Mouse (Mus musculus) heart, postnatal 0 days (tissue): ENCODE measurements at regions not wholly inside any gene's neighbourhood (a gene's known extent, or its start where the extent isn't known, plus 50 kb on each side); places are given as distances from the start of the nearest gene placed in this dataset.

Experiments
- ATAC-seq: fragments of 200-750 bp; cut with Nextera tagmentation; 2 replicates; pipeline ENCODE4 v1.8.0; 2017; ENCODE audit warnings: low read depth, moderate number of reproducible peaks, moderate library complexity; ENCODE audit not compliant: insufficient read depth
- DNase-seq: peaks from one replicate; pipeline ENCODE4 v3.0.0-alpha.2; 2016; ENCODE audit warnings: low spot score
- H3K27ac ChIP-seq: fragments of 300-500 bp; sonication (generic); 2 replicates; pipeline ENCODE4 v1.5.1; 2014; ENCODE audit warnings: low read depth, mild to moderate bottlenecking
- H3K27me3 ChIP-seq: fragments of 300-500 bp; sonication (generic); 2 replicates; pipeline ENCODE4 v1.6.1; 2014; ENCODE audit warnings: low read length, mixed read lengths; ENCODE audit not compliant: control insufficient read depth, insufficient read depth
- H3K36me3 ChIP-seq: fragments of 300-500 bp; sonication (generic); replicated peaks from 2 replicates; pipeline ENCODE4 v1.6.1; 2014; ENCODE audit warnings: low read length, mixed read lengths; ENCODE audit not compliant: control insufficient read depth, insufficient read depth
- H3K4me1 ChIP-seq: fragments of 300-500 bp; sonication (generic); 2 replicates; pipeline ENCODE4 v1.6.1; 2014; ENCODE audit warnings: antibody characterized with exemption; ENCODE audit not compliant: control insufficient read depth, insufficient read depth
- H3K4me2 ChIP-seq: fragments of 300-500 bp; sonication (generic); 2 replicates; pipeline ENCODE4 v1.6.1; 2014; ENCODE audit warnings: low read depth, mild to moderate bottlenecking, low read length, moderate library complexity
- H3K4me3 ChIP-seq: fragments of 300-500 bp; sonication (generic); 2 replicates; pipeline ENCODE4 v1.5.1; 2014; ENCODE audit warnings: low read depth, low read length
- H3K9ac ChIP-seq: fragments of 300-500 bp; sonication (generic); replicated peaks from 2 replicates; pipeline ENCODE4 v1.6.1; 2014; ENCODE audit warnings: low read depth, low read length, mixed read lengths
- H3K9me3 ChIP-seq: fragments of 300-500 bp; sonication (generic); replicated peaks from 2 replicates; pipeline ENCODE4 v1.6.1; 2016; ENCODE audit warnings: low read length; ENCODE audit not compliant: control insufficient read depth
- CTCF ChIP-seq: IDR thresholded peaks from 2 replicates; pipeline ENCODE4 v1.5.1; 2016; ENCODE audit warnings: antibody characterized with exemption, control low read depth, low read depth
- EP300 ChIP-seq: IDR thresholded peaks from 2 replicates; pipeline ENCODE4 v1.6.1; 2016; ENCODE audit warnings: antibody characterized with exemption, low read depth
- WGBS: fragments of 180-500 bp; shearing (Covaris S2); extraction: QIAGEN DNeasy Blood & Tissue Kit; methylation state at CpG from one replicate; pipeline ENCODE4 v1.1.7; 2014; 5-methylcytosine and 5-hydroxymethylcytosine counted together

DNA sequence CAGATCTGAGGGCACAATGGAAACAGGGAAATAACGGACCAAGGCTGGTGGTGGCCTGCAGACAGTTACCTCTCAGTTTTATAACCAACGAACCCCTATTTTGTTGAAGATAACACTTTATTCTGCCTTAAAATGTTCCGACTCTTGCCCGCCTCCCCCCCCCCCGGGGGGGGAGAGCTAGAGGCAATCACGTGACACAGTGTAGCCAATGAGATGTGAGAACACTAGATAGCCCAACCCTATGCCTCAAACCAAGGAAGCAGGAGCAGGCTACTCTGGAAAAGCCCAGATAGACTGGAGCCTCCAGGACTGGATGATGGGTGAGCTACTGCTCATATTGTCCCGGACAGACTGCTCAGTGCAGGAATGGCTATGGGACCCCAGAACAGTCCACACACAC lies 272.9 kb downstream of the Ptpru start:
- WGBS, result 74% methylated on average over 7 of the region's 7 CpGs
- ATAC-seq, result no peak
- TF ChIP-seq CTCF, result no peak
- TF ChIP-seq EP300, result no peak
- no peaks in the 10 kb centered on the region for H3K4me1 ChIP-seq
- no peak overlapping the region for H3K27ac ChIP-seq
- no peaks in the 10 kb centered on the region for H3K27me3 ChIP-seq
- no peak for DNase-seq
- no peak overlapping the region for H3K4me2 ChIP-seq
- no peaks in the 10 kb centered on the region for H3K36me3 ChIP-seq
- no peaks in the 10 kb centered on the region for H3K9me3 ChIP-seq
- no peak overlapping the region for H3K4me3 ChIP-seq
- H3K9ac ChIP-seq, result no peak overlapping the region

DNA sequence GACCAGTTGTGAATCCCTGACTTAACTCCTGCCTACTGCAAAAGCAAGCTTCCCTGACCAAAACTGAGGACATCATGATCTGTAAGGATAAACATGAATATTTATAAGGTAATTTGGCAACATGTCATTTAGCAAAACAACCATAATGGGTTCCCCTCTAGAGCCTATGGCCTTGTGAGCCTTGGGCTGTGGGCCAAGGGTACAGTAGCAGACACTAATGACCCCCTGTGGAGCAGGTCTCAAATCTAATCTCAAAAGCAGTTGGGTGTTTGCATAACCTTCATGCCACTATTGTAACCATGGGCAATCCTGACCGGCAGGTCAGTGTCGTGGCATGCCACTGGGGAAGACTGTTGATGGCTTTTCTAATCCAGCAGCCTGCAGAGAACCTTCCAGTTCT lies 270.8 kb downstream of the Ptpru start:
- WGBS, result 63% methylated on average over 2 of the region's 2 CpGs

DNA sequence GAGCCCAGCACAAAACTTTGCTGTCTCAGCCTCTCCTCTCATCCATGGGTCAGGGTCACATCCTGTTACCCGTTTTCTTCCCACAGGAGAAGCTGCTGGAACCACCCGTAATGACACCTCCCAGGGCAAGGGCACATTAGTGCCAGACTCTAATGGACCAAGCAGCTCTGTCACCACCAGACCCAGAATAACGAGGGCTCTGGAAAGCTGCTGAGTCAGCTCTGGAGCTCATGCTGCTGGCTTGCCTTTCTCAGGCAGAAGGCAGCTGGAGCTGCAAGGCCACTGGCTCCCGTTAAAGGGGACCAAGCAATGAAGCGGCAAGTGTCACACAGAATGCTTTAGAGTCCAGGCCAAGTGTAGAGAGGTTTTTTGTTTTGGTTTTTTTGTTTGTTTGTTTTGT lies 268.9 kb downstream of the Ptpru start:
- no peak for TF ChIP-seq EP300
- no peak for TF ChIP-seq CTCF
- H3K4me3 ChIP-seq, result no peak overlapping the region
- DNase-seq (no peak), ATAC-seq (no peak)
- H3K4me2 ChIP-seq, result no peak overlapping the region
- no peaks in the 10 kb centered on the region for H3K36me3 ChIP-seq
- H3K9ac ChIP-seq, result no peak overlapping the region
- no peaks in the 10 kb centered on the region for H3K9me3 ChIP-seq
- H3K27me3 ChIP-seq, result no peaks in the 10 kb centered on the region
- WGBS, result 41% methylated on average over 5 of the region's 5 CpGs
- no peaks in the 10 kb centered on the region for H3K4me1 ChIP-seq
- H3K27ac ChIP-seq, result no peak overlapping the region

More for the DNA sequence above, 270.8 kb downstream of the Ptpru start:
- Histone ChIP-seq H3K9ac (no peak overlapping the region), H3K4me3 (no peak overlapping the region), H3K36me3 (no peaks in the 10 kb centered on the region), H3K4me1 (no peaks in the 10 kb centered on the region), H3K27ac (no peak overlapping the region), H3K9me3 (no peaks in the 10 kb centered on the region), H3K4me2 (no peak overlapping the region), H3K27me3 (no peaks in the 10 kb centered on the region)
- no peak for DNase-seq
- ATAC-seq, result no peak
- no peak for TF ChIP-seq CTCF
- TF ChIP-seq EP300, result no peak

DNA sequence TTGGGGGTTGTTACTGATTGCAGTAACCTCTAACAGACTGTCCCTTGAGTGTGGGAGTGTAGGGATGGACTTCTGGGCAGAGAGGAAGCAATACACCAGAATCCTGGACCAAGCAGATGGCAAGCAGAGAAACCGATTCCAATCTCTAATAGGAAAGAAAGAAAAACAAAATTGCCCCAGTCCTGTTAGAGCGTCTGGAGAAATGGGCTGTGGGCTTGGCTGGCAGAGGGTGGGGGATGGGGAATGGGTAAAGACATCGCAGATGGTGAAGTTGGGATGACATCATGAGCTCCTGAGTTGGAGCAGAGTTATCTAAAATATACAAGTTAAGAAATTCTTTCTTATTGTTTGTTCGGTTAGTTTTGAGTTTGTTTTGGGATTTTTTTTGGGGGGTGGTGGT lies 260.5 kb downstream of the Ptpru start:
- WGBS, result 45% methylated on average over 4 of the region's 4 CpGs
- no peak for TF ChIP-seq EP300

DNA sequence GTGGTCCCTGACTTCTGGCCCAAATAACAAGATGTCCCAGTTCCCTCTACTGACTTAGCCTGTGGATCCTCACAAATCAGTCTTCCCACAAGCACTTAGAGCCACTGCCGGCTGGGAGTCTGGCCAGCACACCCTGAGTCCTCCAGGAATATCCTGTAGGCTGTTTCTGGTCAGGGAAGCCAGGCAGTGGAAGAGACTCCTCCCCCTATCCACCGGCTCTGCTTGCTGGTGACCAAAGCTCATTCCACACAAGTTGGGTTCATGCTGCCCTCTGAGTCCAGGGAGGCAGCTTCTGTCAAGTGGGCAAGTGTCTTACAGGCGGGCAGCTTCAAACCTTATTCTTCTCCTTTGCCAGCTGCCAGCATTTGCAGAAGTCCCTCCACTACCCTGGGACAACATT lies 252.1 kb downstream of the Ptpru start:
- Histone ChIP-seq H3K9me3 (no peaks in the 10 kb centered on the region), H3K4me1 (no peaks in the 10 kb centered on the region), H3K9ac (no peak overlapping the region), H3K27ac (no peak overlapping the region), H3K27me3 (no peaks in the 10 kb centered on the region), H3K4me3 (no peak overlapping the region), H3K4me2 (no peak overlapping the region), H3K36me3 (no peaks in the 10 kb centered on the region)
- DNase-seq (no peak), ATAC-seq (no peak)
- no peak for TF ChIP-seq CTCF
- TF ChIP-seq EP300, result no peak
- WGBS, result 32% methylated on average over 3 of the region's 3 CpGs

More for the DNA sequence above, 260.5 kb downstream of the Ptpru start:
- Histone ChIP-seq H3K4me1 (no peaks in the 10 kb centered on the region), H3K4me2 (no peak overlapping the region), H3K27me3 (no peaks in the 10 kb centered on the region), H3K9me3 (no peaks in the 10 kb centered on the region), H3K4me3 (no peak overlapping the region), H3K36me3 (no peaks in the 10 kb centered on the region), H3K27ac (no peak overlapping the region), H3K9ac (no peak overlapping the region)
- DNase-seq (no peak), ATAC-seq (no peak)

DNA sequence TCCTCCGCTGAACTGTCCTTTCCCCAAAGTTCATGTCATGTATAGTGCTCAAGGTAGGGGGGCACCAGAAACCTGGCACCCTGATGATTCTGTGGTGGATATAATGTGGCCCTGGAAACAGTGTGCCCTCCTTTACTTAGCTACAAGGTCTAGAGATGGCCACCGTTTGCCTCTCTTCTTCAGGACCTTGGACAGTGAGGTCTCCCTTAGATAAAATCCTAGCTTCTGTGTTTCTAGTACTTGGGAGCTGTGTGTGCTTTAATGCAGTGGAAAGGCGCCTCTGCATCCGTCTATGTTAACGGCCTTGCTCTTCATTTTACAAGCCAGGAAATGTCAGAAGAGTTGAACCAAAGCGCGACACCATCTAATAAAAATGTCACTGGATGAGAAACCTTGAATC lies 250.6 kb downstream of the Ptpru start:
- ATAC-seq (no peak), DNase-seq (peak; percentile 10)
- Histone ChIP-seq H3K36me3 (no peaks in the 10 kb centered on the region), H3K9me3 (no peaks in the 10 kb centered on the region), H3K9ac (no peak overlapping the region), H3K27ac (no peak overlapping the region), H3K4me3 (no peak overlapping the region), H3K4me1 (no peaks in the 10 kb centered on the region), H3K27me3 (no peaks in the 10 kb centered on the region), H3K4me2 (no peak overlapping the region)
- TF ChIP-seq CTCF (no peak), EP300 (no peak)
- WGBS, result 57% methylated on average over 7 of the region's 7 CpGs
